ENCODE assay signal across 19 mouse cellular contexts in the genomic region with DNA sequence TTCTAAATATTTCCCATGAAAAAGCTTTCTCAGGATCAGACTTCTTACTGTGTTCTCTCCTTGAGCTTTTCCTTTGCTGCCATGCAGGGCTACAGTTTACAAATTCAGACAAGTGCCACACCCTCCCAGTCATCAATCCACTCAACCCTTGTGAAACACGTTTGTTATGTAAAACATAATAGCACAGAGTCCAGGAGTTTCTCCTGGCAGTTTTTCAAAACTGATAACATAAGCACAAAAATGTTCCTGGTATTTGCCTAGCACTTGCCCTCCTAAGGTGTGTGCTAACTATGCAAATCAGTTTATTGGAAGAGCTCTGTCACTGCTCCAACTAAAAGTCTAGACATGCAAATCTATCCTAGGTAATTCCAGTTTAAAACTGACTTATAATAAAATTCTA. TPM values are rescaled to one million over a fixed set of nuclear protein-coding genes. Genes with fewer than 3 reads are reported as not detected.
DNase-seq lines count a peak whose midpoint lies in the region; ATAC-seq and TF ChIP-seq lines count a peak whose summit lies in the region.
"Had no signal": no experiment of that assay in that cellular context is flagged by ENCODE, and none has a peak within 500 bp of the region (broad histone marks: within the 10 kb centered on the region; RNA-seq: fewer than 3 reads in every experiment).

No protein-coding gene starts in this region.

- TF ChIP-seq CTCF in lung, embryonic 14.5 days (IDR thresholded peaks at IDR 0.05; ENCODE audit: low read depth), result no peak
- no peak for TF ChIP-seq CTCF in lung, adult 2 months (IDR thresholded peaks at IDR 0.05; ENCODE audit: insufficient read depth, low read length)

- no peak overlapping the region for H3K27ac ChIP-seq in lung, embryonic 14.5 days (ENCODE audit: low read depth)
- no peak overlapping the region for H3K27ac ChIP-seq in intestine, embryonic 16.5 days (ENCODE audit: low read length)
- no peak overlapping the region for H3K27ac ChIP-seq in forebrain, embryonic 13.5 days
- H3K27ac ChIP-seq: hindbrain, embryonic 10.5 days; limb, embryonic 13.5 days had no signal

- TF ChIP-seq POLR2A in lung, adult 2 months (IDR thresholded peaks at IDR 0.05; ENCODE audit: borderline replicate concordance, extremely low read depth, low read depth, low read length), result no peak

- no peak for ATAC-seq in lung, embryonic 14.5 days (ENCODE audit: insufficient read depth)
- peak; percentile 91 for ATAC-seq in intestine, embryonic 16.5 days
- ATAC-seq in forebrain, embryonic 13.5 days, result no peak
- ATAC-seq: forebrain, embryonic 14.5 days had no signal

- no peaks in the 10 kb centered on the region for H3K4me1 ChIP-seq in lung, embryonic 14.5 days (ENCODE audit: insufficient read depth)
- no peaks in the 10 kb centered on the region for H3K4me1 ChIP-seq in lung, adult 2 months (ENCODE audit: control insufficient read depth, insufficient read depth, low read length)
- H3K4me1 ChIP-seq in intestine, embryonic 16.5 days (ENCODE audit: control insufficient read depth, insufficient read depth, low read length), result no peaks in the 10 kb centered on the region
- no peaks in the 10 kb centered on the region for H3K4me1 ChIP-seq in forebrain, embryonic 13.5 days
- H3K4me1 ChIP-seq: hindbrain, embryonic 10.5 days; limb, embryonic 13.5 days had no signal

- no peaks in the 10 kb centered on the region for H3K36me3 ChIP-seq in lung, embryonic 14.5 days (ENCODE audit: insufficient read depth)
- H3K36me3 ChIP-seq in intestine, embryonic 16.5 days (ENCODE audit: control insufficient read depth, insufficient read depth, low read length), result no peaks in the 10 kb centered on the region
- H3K36me3 ChIP-seq in forebrain, embryonic 13.5 days (ENCODE audit: poor library complexity, severe bottlenecking), result no peaks in the 10 kb centered on the region
- H3K36me3 ChIP-seq: hindbrain, embryonic 10.5 days; limb, embryonic 13.5 days had no signal

- H3K9me3 ChIP-seq in lung, embryonic 14.5 days (ENCODE audit: low read depth, low read length), result no peaks in the 10 kb centered on the region
- H3K9me3 ChIP-seq in intestine, embryonic 16.5 days (ENCODE audit: control insufficient read depth, low read length), result no peaks in the 10 kb centered on the region
- peaks cover 5% of the 10 kb centered on the region; the same call in 1 of the 2 replicates for H3K9me3 ChIP-seq in forebrain, embryonic 13.5 days (replicated peaks)
- H3K9me3 ChIP-seq: hindbrain, embryonic 10.5 days; limb, embryonic 13.5 days had no signal

- H3K9ac ChIP-seq in lung, embryonic 14.5 days, result no peak overlapping the region
- no peak overlapping the region for H3K9ac ChIP-seq in intestine, embryonic 16.5 days (ENCODE audit: low read depth, low read length)
- no peak overlapping the region for H3K9ac ChIP-seq in forebrain, embryonic 13.5 days
- H3K9ac ChIP-seq: limb, embryonic 13.5 days had no signal

- DNase-seq in lung, embryonic 14.5 days, result peak; percentile 32
- DNase-seq in lung, adult 2 months, result no peak
- DNase-seq in lung, postnatal 10 days, result peak; percentile 14
- DNase-seq in spleen, postnatal 36 days (ENCODE audit: low spot score in 2 of 2), result no peak
- no peak for DNase-seq in cerebellum, postnatal 36 days
- DNase-seq: adrenal gland, adult 8-10 months; cerebellum, adult 8-10 months; gastrocnemius, postnatal 10 days; layer of hippocampus, postnatal 36 days; right cerebral cortex, postnatal 4 days; thymus, adult 18-20 months; thymus, postnatal 4 days had no signal

- no peak overlapping the region for H3K4me2 ChIP-seq in lung, embryonic 14.5 days
- H3K4me2 ChIP-seq in intestine, embryonic 16.5 days (ENCODE audit: low read depth, low read length), result no peak overlapping the region
- H3K4me2 ChIP-seq in forebrain, embryonic 13.5 days, result no peak overlapping the region
- H3K4me2 ChIP-seq: limb, embryonic 13.5 days; midbrain, embryonic 11.5 days had no signal

- WGBS in lung, embryonic 14.5 days, result 2% methylated on average over 1 of the region's 1 CpGs
- WGBS in lung, adult 2 months, result 7% methylated on average over 1 of the region's 1 CpGs
- WGBS in intestine, embryonic 16.5 days, result 4% methylated on average over 1 of the region's 1 CpGs
- 26% methylated on average over 1 of the region's 1 CpGs for WGBS in forebrain, embryonic 13.5 days

- no peaks in the 10 kb centered on the region for H3K27me3 ChIP-seq in lung, embryonic 14.5 days (ENCODE audit: insufficient read depth, low read length)
- H3K27me3 ChIP-seq in intestine, embryonic 16.5 days (replicated peaks; ENCODE audit: control insufficient read depth, insufficient read depth, low read length), result no peaks in the 10 kb centered on the region
- H3K27me3 ChIP-seq in forebrain, embryonic 13.5 days, result no peaks in the 10 kb centered on the region
- H3K27me3 ChIP-seq: limb, embryonic 13.5 days had no signal

- no peak overlapping the region for H3K4me3 ChIP-seq in lung, embryonic 14.5 days (ENCODE audit: low read depth, low read length)
- H3K4me3 ChIP-seq in lung, adult 2 months (replicated peaks; ENCODE audit: extremely low read depth, low read depth, low read length), result no peak overlapping the region
- H3K4me3 ChIP-seq in intestine, embryonic 16.5 days (ENCODE audit: low read length), result no peak overlapping the region
- no peak overlapping the region for H3K4me3 ChIP-seq in forebrain, embryonic 13.5 days
- H3K4me3 ChIP-seq: erythroblast, embryonic 14.5 days; hindbrain, embryonic 10.5 days; limb, embryonic 13.5 days had no signal

RNA-seq across cellular contexts. Expression of a gene that starts 21.6 kb away (rescaled TPM):
- polyA plus RNA-seq in lung, embryonic 14.5 days (2014; fragmentation: Nextera tagmentation; extraction: Ambion mirVana), result 9.2 and 9.8 TPM in 2 replicates
- polyA plus RNA-seq in lung, adult 2 months (2012; rRNA removed), result 0.26 TPM in 1 of 2 replicates, not detected in the other
- polyA plus RNA-seq in intestine, embryonic 16.5 days (2015; fragmentation: Nextera tagmentation; extraction: Ambion mirVana), result 32.8 and 36.5 TPM in 2 replicates
- 1,416 and 1,541 TPM in 2 replicates for polyA plus RNA-seq in forebrain, embryonic 13.5 days (2015; fragmentation: Nextera tagmentation; extraction: Ambion mirVana)
- polyA plus RNA-seq: erythroblast, embryonic 14.5 days had no signal

RNA-seq across cellular contexts. Expression of a gene that starts 31.1 kb away (rescaled TPM):
- polyA plus RNA-seq in lung, embryonic 14.5 days (2014; fragmentation: Nextera tagmentation; extraction: Ambion mirVana), result 15.2 and 18.6 TPM in 2 replicates
- 167 and 190 TPM in 2 replicates for polyA plus RNA-seq in lung, adult 2 months (2012; rRNA removed)
- polyA plus RNA-seq in intestine, embryonic 16.5 days (2015; fragmentation: Nextera tagmentation; extraction: Ambion mirVana), result 81.6 and 99.0 TPM in 2 replicates
- polyA plus RNA-seq in forebrain, embryonic 13.5 days (2015; fragmentation: Nextera tagmentation; extraction: Ambion mirVana), result 8.9 and 9.0 TPM in 2 replicates

Comparison
In these comparisons a context has a peak if more than half of its experiments do, and no peak if none do; other contexts are left out.
1. DNase-seq: peak in lung, embryonic 14.5 days (single experiment) and lung, postnatal 10 days (single experiment); none in lung, adult 2 months (single experiment), spleen, postnatal 36 days (0 of 2) and cerebellum, postnatal 36 days (0 of 2).
2. RNA of a gene that starts 21.6 kb away (polyA plus RNA-seq): 1,416 to 1,541 TPM in forebrain, embryonic 13.5 days; 32.8 to 36.5 TPM in intestine, embryonic 16.5 days, 9.2 to 9.8 TPM in lung, embryonic 14.5 days and 0.26 TPM in lung, adult 2 months; every median in the first group is over 10 times any median in the second.